Mouse (Mus musculus) ovary, adult 18-20 months (tissue): Measurements from ENCODE around the gene Ext2.

ENCODE experiments used
- DNase-seq: peaks from one replicate; pipeline ENCODE4 v3.0.0; 2022; ENCODE audit warnings: low spot score, mixed read lengths

Gene Ext2

GRCm38 (mm10) chr2:93677231-93677630, 145.1 kb downstream of the Ext2 start:
- no peak for DNase-seq

- no peak for DNase-seq
These were observed 150.7 kb downstream of the Ext2 start for GRCm38 (mm10) chr2:93671573-93672184.

GRCm38 (mm10) chr2:93666146-93666858, 156.1 kb downstream of the Ext2 start:
- no peak for DNase-seq

GRCm38 (mm10) chr2:93665472-93665871, 156.9 kb downstream of the Ext2 start:
- no peak for DNase-seq

- no peak for DNase-seq
These were observed 160.0 kb downstream of the Ext2 start for GRCm38 (mm10) chr2:93662240-93662865.

- DNase-seq, result no peak
These were observed 161.3 kb downstream of the Ext2 start for GRCm38 (mm10) chr2:93661096-93661495.

GRCm38 (mm10) chr2:93659705-93660308, 162.6 kb downstream of the Ext2 start:
- DNase-seq, result no peak

- DNase-seq, result no peak
These were observed 163.4 kb downstream of the Ext2 start for GRCm38 (mm10) chr2:93659004-93659403.

GRCm38 (mm10) chr2:93654336-93655055, 167.9 kb downstream of the Ext2 start:
- no peak for DNase-seq

GRCm38 (mm10) chr2:93649243-93649870, 173.0 kb downstream of the Ext2 start:
- DNase-seq, result no peak

GRCm38 (mm10) chr2:93647924-93648575, 174.3 kb downstream of the Ext2 start:
- no peak for DNase-seq

GRCm38 (mm10) chr2:93647051-93647923, 175.1 kb downstream of the Ext2 start:
- no peak for DNase-seq

- no peak for DNase-seq
These were observed 176.6 kb downstream of the Ext2 start for GRCm38 (mm10) chr2:93645626-93646320.

- DNase-seq, result no peak
These were observed 177.2 kb downstream of the Ext2 start for GRCm38 (mm10) chr2:93645197-93645596.

GRCm38 (mm10) chr2:93644731-93645130, 177.6 kb downstream of the Ext2 start:
- no peak for DNase-seq

GRCm38 (mm10) chr2:93644234-93644633, 178.1 kb downstream of the Ext2 start:
- DNase-seq, result no peak

- no peak for DNase-seq
These were observed 179.0 kb downstream of the Ext2 start for GRCm38 (mm10) chr2:93643403-93643780.

- no peak for DNase-seq
These were observed 187.8 kb downstream of the Ext2 start for GRCm38 (mm10) chr2:93634609-93635008.

- no peak for DNase-seq
These were observed 197.5 kb downstream of the Ext2 start for GRCm38 (mm10) chr2:93624665-93625408.
